Comparison of ENCODE assay signal across 29 mouse cellular contexts in genomic region chr15:37033431-37033830, GRCm38 (mm10). TPM values are rescaled to one million over a fixed set of nuclear protein-coding genes. Genes with fewer than 3 reads are reported as not detected.
A peak's percentile ranks its signal among the peaks of the same experiment; 100 is the strongest.
DNase-seq lines count a peak whose midpoint lies in the region; ATAC-seq and TF ChIP-seq lines count a peak whose summit lies in the region.
"Had no signal": no experiment of that assay in that cellular context is flagged by ENCODE, and none has a peak within 500 bp of the region (broad histone marks: within the 10 kb centered on the region; RNA-seq: fewer than 3 reads in every experiment).

No protein-coding gene starts in this region.

- no peak for TF ChIP-seq CTCF in lung, embryonic 14.5 days (IDR thresholded peaks at IDR 0.05; ENCODE audit: low read depth)

- H3K9ac ChIP-seq in lung, embryonic 14.5 days = no peak overlapping the region
- no peak overlapping the region for H3K9ac ChIP-seq in liver, embryonic 11.5 days (ENCODE audit: low read depth, low read length)
- H3K9ac ChIP-seq: forebrain, embryonic 13.5 days; heart, embryonic 12.5 days; heart, embryonic 15.5 days; hindbrain, embryonic 13.5 days had no signal

- ATAC-seq in lung, embryonic 14.5 days (ENCODE audit: insufficient read depth) = no peak
- ATAC-seq in liver, embryonic 11.5 days (replicated peaks; ENCODE audit: low FRiP score) = no peak
- ATAC-seq: activated CD4-positive, CD25-positive, alpha-beta regulatory T cell, adult 4 months; forebrain, embryonic 13.5 days; forebrain, embryonic 16.5 days; hindbrain, embryonic 16.5 days had no signal

- H3K4me3 ChIP-seq in heart, embryonic 10.5 days = no peak overlapping the region
- no peak overlapping the region for H3K4me3 ChIP-seq in lung, embryonic 14.5 days (ENCODE audit: low read depth, low read length)
- H3K4me3 ChIP-seq in liver, embryonic 11.5 days (ENCODE audit: low read depth, low read length) = no peak overlapping the region
- H3K4me3 ChIP-seq: forebrain, embryonic 10.5 days; forebrain, embryonic 13.5 days; heart, embryonic 12.5 days; heart, embryonic 15.5 days; hindbrain, embryonic 10.5 days; hindbrain, embryonic 13.5 days had no signal

- H3K9me3 ChIP-seq in heart, embryonic 10.5 days = no peaks in the 10 kb centered on the region
- H3K9me3 ChIP-seq in lung, embryonic 14.5 days (ENCODE audit: low read depth, low read length) = no peaks in the 10 kb centered on the region
- H3K9me3 ChIP-seq in liver, embryonic 11.5 days (ENCODE audit: control insufficient read depth, low read length) = no peaks in the 10 kb centered on the region
- H3K9me3 ChIP-seq: forebrain, embryonic 10.5 days; forebrain, embryonic 13.5 days; G1E; heart, embryonic 12.5 days; heart, embryonic 15.5 days; hindbrain, embryonic 10.5 days; hindbrain, embryonic 13.5 days had no signal

- no peak overlapping the region for H3K27ac ChIP-seq in heart, embryonic 10.5 days
- H3K27ac ChIP-seq in lung, embryonic 14.5 days (ENCODE audit: low read depth) = no peak overlapping the region
- H3K27ac ChIP-seq in liver, embryonic 11.5 days (ENCODE audit: low read depth, low read length) = no peak overlapping the region
- H3K27ac ChIP-seq: forebrain, embryonic 10.5 days; forebrain, embryonic 13.5 days; heart, embryonic 15.5 days; hindbrain, embryonic 10.5 days; hindbrain, embryonic 13.5 days had no signal

- H3K4me2 ChIP-seq in lung, embryonic 14.5 days = no peak overlapping the region
- H3K4me2 ChIP-seq in liver, embryonic 11.5 days = no peak overlapping the region
- H3K4me2 ChIP-seq: forebrain, embryonic 13.5 days; heart, embryonic 12.5 days; heart, embryonic 15.5 days; hindbrain, embryonic 13.5 days had no signal

- no peaks in the 10 kb centered on the region for H3K27me3 ChIP-seq in heart, embryonic 10.5 days (ENCODE audit: insufficient read depth, poor library complexity, severe bottlenecking)
- no peaks in the 10 kb centered on the region for H3K27me3 ChIP-seq in lung, embryonic 14.5 days (ENCODE audit: insufficient read depth, low read length)
- no peaks in the 10 kb centered on the region for H3K27me3 ChIP-seq in liver, embryonic 11.5 days (replicated peaks; ENCODE audit: control insufficient read depth, insufficient read depth, low read length)
- H3K27me3 ChIP-seq: CH12.LX; forebrain, embryonic 13.5 days; heart, embryonic 12.5 days; heart, embryonic 15.5 days; hindbrain, embryonic 13.5 days had no signal

- 86% methylated on average over 2 of the region's 2 CpGs for WGBS in heart, embryonic 10.5 days
- WGBS in lung, embryonic 14.5 days = 86% methylated on average over 2 of the region's 2 CpGs
- WGBS in liver, embryonic 11.5 days = 81% methylated on average over 2 of the region's 2 CpGs

- H3K4me1 ChIP-seq in heart, embryonic 10.5 days = peaks cover 23% of the 10 kb centered on the region
- no peaks in the 10 kb centered on the region for H3K4me1 ChIP-seq in lung, embryonic 14.5 days (ENCODE audit: insufficient read depth)
- H3K4me1 ChIP-seq in liver, embryonic 11.5 days (replicated peaks; ENCODE audit: control insufficient read depth, insufficient read depth, low read length) = no peaks in the 10 kb centered on the region

- peak; percentile 17 for DNase-seq in heart, adult 11 months
- DNase-seq in heart, embryonic 10.5 days (ENCODE audit: low spot score) = no peak
- DNase-seq in lung, embryonic 14.5 days = peak; percentile 27
- no peak for DNase-seq in lung, postnatal 4 days
- peak; percentile 36 for DNase-seq in NIH3T3 (ENCODE audit: low read depth)
- DNase-seq in liver, embryonic 11.5 days (ENCODE audit: low spot score) = no peak
- DNase-seq: adrenal gland, adult 8-10 months; adrenal gland, postnatal 25 days; B cell, adult 2 months; cerebellum, adult 11-12 months; cerebellum, adult 8-10 months; cerebellum, postnatal 10 days; cerebellum, postnatal 36 days; embryo, embryonic 11 days; gastrocnemius, postnatal 10 days; gastrocnemius, postnatal 36 days; heart, postnatal 10 days; heart, postnatal 36 days had no signal

- H3K36me3 ChIP-seq in heart, embryonic 10.5 days = no peaks in the 10 kb centered on the region
- H3K36me3 ChIP-seq in lung, embryonic 14.5 days (ENCODE audit: insufficient read depth) = no peaks in the 10 kb centered on the region
- H3K36me3 ChIP-seq in liver, embryonic 11.5 days (ENCODE audit: control insufficient read depth, insufficient read depth, low read length) = no peaks in the 10 kb centered on the region
- H3K36me3 ChIP-seq: forebrain, embryonic 10.5 days; G1E; heart, embryonic 12.5 days; heart, embryonic 15.5 days; hindbrain, embryonic 10.5 days; hindbrain, embryonic 13.5 days had no signal

RNA-seq across cellular contexts. Expression of gene Zfp706, which starts 25.9 kb away (rescaled TPM):
- 456 and 495 TPM in 2 replicates for polyA plus RNA-seq in heart, embryonic 10.5 days (2016; fragmentation: Nextera tagmentation; extraction: Ambion mirVana)
- 417 and 428 TPM in 2 replicates for polyA plus RNA-seq in lung, embryonic 14.5 days (2014; fragmentation: Nextera tagmentation; extraction: Ambion mirVana)
- 419 and 426 TPM in 2 replicates for polyA plus RNA-seq in liver, embryonic 11.5 days (2014; fragmentation: Nextera tagmentation; extraction: Ambion mirVana)

Comparison
In these comparisons a context has a peak if more than half of its experiments do, and no peak if none do; other contexts are left out.
1. DNase-seq: peak in heart, adult 11 months (single experiment), lung, embryonic 14.5 days (single experiment) and NIH3T3 (single experiment); none in heart, embryonic 10.5 days (single experiment), lung, postnatal 4 days (0 of 2) and liver, embryonic 11.5 days (single experiment).